ENCODE assay signal across 19 mouse cellular contexts in genomic region chr8:121018236-121018635, GRCm38 (mm10).
DNase-seq lines count a peak whose midpoint lies in the region; ATAC-seq and TF ChIP-seq lines count a peak whose summit lies in the region.
"Had no signal": no experiment of that assay in that cellular context is flagged by ENCODE, and none has a peak within 500 bp of the region (broad histone marks: within the 10 kb centered on the region; RNA-seq: fewer than 3 reads in every experiment).

No protein-coding gene starts in this region.

- H3K36me3 ChIP-seq in midbrain, postnatal 0 days (ENCODE audit: insufficient read depth, low read length) = no peaks in the 10 kb centered on the region
- H3K36me3 ChIP-seq in midbrain, embryonic 13.5 days = no peaks in the 10 kb centered on the region
- H3K36me3 ChIP-seq: embryonic facial prominence, embryonic 13.5 days; forebrain, embryonic 12.5 days; heart, embryonic 12.5 days had no signal

- WGBS in midbrain, postnatal 0 days = 77% methylated on average over 10 of the region's 10 CpGs
- WGBS in midbrain, embryonic 13.5 days = 84% methylated on average over 10 of the region's 10 CpGs

- no peak overlapping the region for H3K27ac ChIP-seq in midbrain, postnatal 0 days (ENCODE audit: low read depth, low read length)
- no peak overlapping the region for H3K27ac ChIP-seq in midbrain, embryonic 13.5 days
- H3K27ac ChIP-seq: embryonic facial prominence, embryonic 13.5 days; forebrain, embryonic 12.5 days; heart, adult 2 months had no signal

- ATAC-seq in midbrain, postnatal 0 days (ENCODE audit: low FRiP score) = no peak
- ATAC-seq in midbrain, embryonic 13.5 days = no peak
- ATAC-seq: forebrain, embryonic 16.5 days; hindbrain, embryonic 16.5 days; intestine, embryonic 16.5 days had no signal

- H3K4me3 ChIP-seq in midbrain, postnatal 0 days (ENCODE audit: low read depth, low read length) = no peak overlapping the region
- H3K4me3 ChIP-seq in midbrain, embryonic 13.5 days (replicated peaks) = no peak overlapping the region
- H3K4me3 ChIP-seq: embryonic facial prominence, embryonic 13.5 days; forebrain, embryonic 12.5 days; heart, adult 2 months; heart, embryonic 12.5 days had no signal

- H3K4me1 ChIP-seq in midbrain, postnatal 0 days (ENCODE audit: insufficient read depth, low read length) = no peaks in the 10 kb centered on the region
- H3K4me1 ChIP-seq in midbrain, embryonic 13.5 days (replicated peaks) = peaks cover 5% of the 10 kb centered on the region

- H3K4me2 ChIP-seq in midbrain, postnatal 0 days (ENCODE audit: low read depth, low read length, poor library complexity, severe bottlenecking) = no peak overlapping the region
- no peak overlapping the region for H3K4me2 ChIP-seq in midbrain, embryonic 13.5 days (replicated peaks)
- H3K4me2 ChIP-seq: embryonic facial prominence, embryonic 13.5 days; forebrain, embryonic 12.5 days; heart, embryonic 12.5 days had no signal

- DNase-seq in adrenal gland, adult 2 months = peak; percentile 62
- no peak for DNase-seq in adrenal gland, adult 18-20 months (ENCODE audit: low spot score in 2 of 2)
- DNase-seq in midbrain, postnatal 0 days (ENCODE audit: low spot score) = no peak
- DNase-seq in adrenal gland, adult 8-10 months = peak; percentile 41
- peak; percentile 27 for DNase-seq in adrenal gland, postnatal 25 days
- DNase-seq in spleen, adult 12 weeks (ENCODE audit: low spot score) = no peak
- DNase-seq: cerebellum, adult 11-12 months; cerebellum, adult 9-11 months; cerebellum, postnatal 36 days; gastrocnemius, postnatal 14 days; heart, adult 2 months; heart, postnatal 36 days had no signal

- 0 out of 2 replicates have a peak, but pooled peaks cover 6% of the 10 kb centered on the region for H3K27me3 ChIP-seq in midbrain, postnatal 0 days (ENCODE audit: insufficient read depth, low read length)
- no peaks in the 10 kb centered on the region; the same call in 1 of the 2 replicates for H3K27me3 ChIP-seq in midbrain, embryonic 13.5 days

- 0 out of 2 replicates have a peak overlapping the region, but pooled peaks have one; percentile 13 for H3K9ac ChIP-seq in midbrain, postnatal 0 days (replicated peaks; ENCODE audit: low read length, poor library complexity, severe bottlenecking)
- no peak overlapping the region for H3K9ac ChIP-seq in midbrain, embryonic 13.5 days (replicated peaks)
- H3K9ac ChIP-seq: embryonic facial prominence, embryonic 13.5 days; forebrain, embryonic 12.5 days; heart, embryonic 12.5 days had no signal

- no peaks in the 10 kb centered on the region for H3K9me3 ChIP-seq in midbrain, postnatal 0 days (ENCODE audit: low read length)
- no peaks in the 10 kb centered on the region for H3K9me3 ChIP-seq in midbrain, embryonic 13.5 days
- H3K9me3 ChIP-seq: embryonic facial prominence, embryonic 13.5 days; forebrain, embryonic 12.5 days had no signal

- no peak for TF ChIP-seq CTCF in midbrain, postnatal 0 days (IDR thresholded peaks at IDR 0.05)

Comparison
In these comparisons a context has a peak if more than half of its experiments do, and no peak if none do; other contexts are left out.
1. DNase-seq: peak in adrenal gland, adult 2 months (single experiment), adrenal gland, adult 8-10 months (single experiment) and adrenal gland, postnatal 25 days (single experiment); none in adrenal gland, adult 18-20 months (0 of 2), midbrain, postnatal 0 days (single experiment) and spleen, adult 12 weeks (single experiment).